7 mouse cellular contexts compared by ENCODE assay signal in genomic region chr9:65435671-65436301, GRCm38 (mm10). TPM values are rescaled to one million over a fixed set of nuclear protein-coding genes. Genes with fewer than 3 reads are reported as not detected.
DNase-seq lines count a peak whose midpoint lies in the region; ATAC-seq lines count a peak whose summit lies in the region.

Mtfmt (plus strand) TSS chr9:65435782.

- peak; percentile 85 for ATAC-seq in embryonic facial prominence, embryonic 11.5 days (replicated peaks; ENCODE audit: insufficient number of reproducible peaks, low FRiP score, low TSS enrichment, low read depth)
- ATAC-seq in limb, embryonic 11.5 days (ENCODE audit: insufficient number of reproducible peaks, low FRiP score, low TSS enrichment, low read depth), result peak; percentile 84
- ATAC-seq in midbrain, embryonic 14.5 days (ENCODE audit: low FRiP score, low TSS enrichment), result peak; percentile 84

- no peaks in the 10 kb centered on the region for H3K9me3 ChIP-seq in embryonic facial prominence, embryonic 11.5 days (replicated peaks; ENCODE audit: control insufficient read depth, low read length)
- H3K9me3 ChIP-seq in limb, embryonic 11.5 days (ENCODE audit: control insufficient read depth, low read length), result no peaks in the 10 kb centered on the region
- H3K9me3 ChIP-seq in midbrain, embryonic 14.5 days (ENCODE audit: control insufficient read depth, low read length), result no peaks in the 10 kb centered on the region

- peak within 1 kb of the TSS; percentile 93 for H3K4me3 ChIP-seq in embryonic facial prominence, embryonic 11.5 days (ENCODE audit: low read depth, low read length)
- H3K4me3 ChIP-seq in limb, embryonic 11.5 days (ENCODE audit: low read depth, low read length), result peak within 1 kb of the TSS; percentile 92
- peak within 1 kb of the TSS; percentile 94 for H3K4me3 ChIP-seq in midbrain, embryonic 14.5 days (replicated peaks; ENCODE audit: low read depth, low read length)

- H3K27me3 ChIP-seq in embryonic facial prominence, embryonic 11.5 days (ENCODE audit: control insufficient read depth, insufficient read depth, low read length), result no peaks in the 10 kb centered on the region
- H3K27me3 ChIP-seq in limb, embryonic 11.5 days (ENCODE audit: control insufficient read depth, insufficient read depth, low read length), result no peaks in the 10 kb centered on the region
- H3K27me3 ChIP-seq in midbrain, embryonic 14.5 days (ENCODE audit: control insufficient read depth, insufficient read depth, low read length), result no peaks in the 10 kb centered on the region

- peak within 1 kb of the TSS; percentile 72 for H3K4me2 ChIP-seq in embryonic facial prominence, embryonic 11.5 days (ENCODE audit: low read depth, low read length)
- peak within 1 kb of the TSS; percentile 68 for H3K4me2 ChIP-seq in limb, embryonic 11.5 days (ENCODE audit: low read depth, severe bottlenecking)
- peak within 1 kb of the TSS; percentile 66 for H3K4me2 ChIP-seq in midbrain, embryonic 14.5 days (ENCODE audit: low read length)

- 0 out of 2 replicates have a peak, but pooled peaks cover 3% of the 10 kb centered on the region for H3K4me1 ChIP-seq in embryonic facial prominence, embryonic 11.5 days (ENCODE audit: control insufficient read depth, insufficient read depth, low read length)
- H3K4me1 ChIP-seq in limb, embryonic 11.5 days (ENCODE audit: control insufficient read depth, insufficient read depth, low read length), result 0 out of 2 replicates have a peak, but pooled peaks cover 2% of the 10 kb centered on the region
- H3K4me1 ChIP-seq in midbrain, embryonic 14.5 days (ENCODE audit: control insufficient read depth, insufficient read depth, low read length), result peaks cover 6% of the 10 kb centered on the region

- WGBS in embryonic facial prominence, embryonic 11.5 days, result under 1% methylated on average over 54 of the region's 54 CpGs
- under 1% methylated on average over 54 of the region's 54 CpGs for WGBS in limb, embryonic 11.5 days
- under 1% methylated on average over 54 of the region's 54 CpGs for WGBS in midbrain, embryonic 14.5 days

- no peaks in the 10 kb centered on the region for H3K36me3 ChIP-seq in embryonic facial prominence, embryonic 11.5 days (replicated peaks; ENCODE audit: control insufficient read depth, insufficient read depth, low read depth, low read length)
- 0 out of 2 replicates have a peak, but pooled peaks cover 4% of the 10 kb centered on the region for H3K36me3 ChIP-seq in limb, embryonic 11.5 days (ENCODE audit: control insufficient read depth, insufficient read depth, low read length)
- peaks cover 12% of the 10 kb centered on the region for H3K36me3 ChIP-seq in midbrain, embryonic 14.5 days (ENCODE audit: control insufficient read depth, insufficient read depth, low read length)

- H3K27ac ChIP-seq in embryonic facial prominence, embryonic 11.5 days (replicated peaks; ENCODE audit: low read depth, low read length), result no peak within 1 kb of the TSS
- H3K27ac ChIP-seq in limb, embryonic 11.5 days (replicated peaks; ENCODE audit: low read depth, low read length), result no peak within 1 kb of the TSS
- H3K27ac ChIP-seq in midbrain, embryonic 14.5 days (replicated peaks; ENCODE audit: low read depth, low read length), result peak within 1 kb of the TSS; percentile 63

- H3K9ac ChIP-seq in embryonic facial prominence, embryonic 11.5 days (replicated peaks; ENCODE audit: low read length), result peak within 1 kb of the TSS; percentile 84
- peak within 1 kb of the TSS; percentile 79 for H3K9ac ChIP-seq in limb, embryonic 11.5 days (ENCODE audit: low read length)
- peak within 1 kb of the TSS; percentile 92 for H3K9ac ChIP-seq in midbrain, embryonic 14.5 days (replicated peaks; ENCODE audit: low read length)

- peak; percentile 97 for DNase-seq in adrenal gland, postnatal 14 days
- DNase-seq in embryonic facial prominence, embryonic 11.5 days (ENCODE audit: low spot score), result peak; percentile 97
- DNase-seq in heart, adult 11 months, result peak; percentile 99
- DNase-seq in kidney, adult 18-20 months, result peak; percentile 95
- peak; percentile 95 for DNase-seq in limb, embryonic 11.5 days (ENCODE audit: low spot score)
- peak; percentile 97 for DNase-seq in midbrain, embryonic 14.5 days
- DNase-seq in spleen, adult 18-20 months, result peak; percentile 92 to 98

RNA-seq across cellular contexts. Expression of gene Mtfmt, which starts in this region (rescaled TPM):
- total RNA-seq in adrenal gland, postnatal 14 days (2021), result 12.3 and 14.7 TPM in 2 replicates
- polyA plus RNA-seq in embryonic facial prominence, embryonic 11.5 days (2014; fragmentation: Nextera tagmentation; extraction: Ambion mirVana), result 20.0 and 20.8 TPM in 2 replicates
- polyA plus RNA-seq in limb, embryonic 11.5 days (2014; fragmentation: Nextera tagmentation; extraction: Ambion mirVana), result 20.1 and 21.1 TPM in 2 replicates
- polyA plus RNA-seq in midbrain, embryonic 14.5 days (2014; fragmentation: Nextera tagmentation; extraction: Ambion mirVana), result 22.0 and 23.5 TPM in 2 replicates
